ENCODE assay signal across 15 mouse cellular contexts in the genomic region with DNA sequence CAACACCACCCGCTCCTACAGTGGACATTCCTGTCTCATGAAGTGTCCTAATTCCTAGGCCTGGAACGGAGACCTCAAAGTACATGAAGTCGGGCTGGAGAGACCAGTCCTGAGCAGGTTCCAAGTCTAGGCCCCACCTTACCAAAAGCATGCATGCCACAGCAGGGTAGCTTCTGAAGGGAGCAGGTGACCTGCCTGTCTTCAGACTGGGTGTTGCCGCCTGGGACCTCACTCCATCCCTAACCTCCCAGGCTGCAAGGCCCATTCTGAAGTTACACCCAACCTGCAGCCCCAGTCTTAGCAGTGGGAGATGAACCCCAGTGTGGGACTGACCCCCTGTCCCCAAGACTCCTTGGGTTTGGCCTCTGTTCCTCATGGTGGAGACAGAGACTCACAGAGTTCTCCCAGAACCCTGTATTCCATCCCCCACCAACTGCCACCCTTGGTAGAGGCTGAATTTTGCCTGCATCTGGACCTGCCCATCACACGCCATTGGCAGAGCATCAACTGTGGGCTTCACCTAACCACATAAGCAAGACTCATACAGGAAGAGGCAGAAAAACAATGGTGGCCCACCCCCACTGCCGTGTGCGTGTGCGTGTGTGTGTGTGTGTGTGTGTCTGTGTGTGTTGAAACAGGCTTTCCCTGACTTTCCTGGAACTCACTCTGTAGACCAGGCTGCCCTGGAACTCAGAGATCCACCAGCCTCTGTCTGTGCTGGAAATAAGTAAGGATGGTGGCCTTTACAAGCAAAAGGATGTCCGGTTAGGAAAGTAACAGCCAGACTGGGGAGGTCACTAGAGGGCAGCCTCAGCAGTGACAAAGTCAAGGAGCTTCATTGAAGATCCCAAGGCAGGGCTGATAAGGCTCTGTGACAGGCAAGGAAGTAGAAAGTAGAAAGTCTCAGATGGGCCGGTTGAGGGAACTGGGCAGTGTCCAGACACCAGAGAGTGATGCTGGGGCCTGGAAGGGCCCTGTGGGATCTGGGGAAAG. TPM values are rescaled to one million over a fixed set of nuclear protein-coding genes. Genes with fewer than 3 reads are reported as not detected.
A peak's percentile ranks its signal among the peaks of the same experiment; 100 is the strongest.
DNase-seq lines count a peak whose midpoint lies in the region; ATAC-seq and TF ChIP-seq lines count a peak whose summit lies in the region.
"Had no signal": no experiment of that assay in that cellular context is flagged by ENCODE, and none has a peak within 500 bp of the region (broad histone marks: within the 10 kb centered on the region; RNA-seq: fewer than 3 reads in every experiment).

No protein-coding gene starts in this region.

- H3K27ac ChIP-seq in kidney, postnatal 0 days, result no peak overlapping the region
- no peak overlapping the region for H3K27ac ChIP-seq in kidney, embryonic 15.5 days
- H3K27ac ChIP-seq: heart, embryonic 10.5 days; midbrain, embryonic 13.5 days; neural tube, embryonic 12.5 days had no signal

- no peaks in the 10 kb centered on the region for H3K9me3 ChIP-seq in kidney, postnatal 0 days (replicated peaks; ENCODE audit: low read length)
- H3K9me3 ChIP-seq in kidney, embryonic 15.5 days (replicated peaks), result no peaks in the 10 kb centered on the region
- H3K9me3 ChIP-seq: heart, embryonic 10.5 days; midbrain, embryonic 13.5 days; neural tube, embryonic 12.5 days had no signal

- no peaks in the 10 kb centered on the region for H3K27me3 ChIP-seq in kidney, postnatal 0 days (ENCODE audit: insufficient read depth, low read length)
- peaks cover 7% of the 10 kb centered on the region; the same call in 1 of the 2 replicates for H3K27me3 ChIP-seq in kidney, embryonic 15.5 days
- H3K27me3 ChIP-seq in C2C12 (ENCODE audit: control insufficient read depth, insufficient read depth, insufficient read length), result no peaks in the 10 kb centered on the region
- H3K27me3 ChIP-seq: midbrain, embryonic 13.5 days; neural tube, embryonic 12.5 days had no signal

- 73% methylated on average over 10 of the region's 10 CpGs for WGBS in kidney, postnatal 0 days
- 76% methylated on average over 10 of the region's 10 CpGs for WGBS in kidney, embryonic 15.5 days

- no peak overlapping the region for H3K9ac ChIP-seq in kidney, postnatal 0 days (ENCODE audit: low read depth, low read length)
- no peak overlapping the region for H3K9ac ChIP-seq in kidney, embryonic 15.5 days
- H3K9ac ChIP-seq: midbrain, embryonic 13.5 days; neural tube, embryonic 12.5 days had no signal

- peaks cover 20% of the 10 kb centered on the region for H3K4me1 ChIP-seq in kidney, postnatal 0 days (replicated peaks; ENCODE audit: insufficient read depth, low read length)
- H3K4me1 ChIP-seq in kidney, embryonic 15.5 days, result peaks cover 32% of the 10 kb centered on the region

- DNase-seq in kidney, postnatal 0 days (ENCODE audit: low spot score), result no peak
- peak; percentile 45 to 48 for DNase-seq in lung, postnatal 4 days
- DNase-seq in left cerebral cortex, postnatal 14 days (ENCODE audit: low spot score in 2 of 2), result no peak
- no peak for DNase-seq in ovary, postnatal 14 days (ENCODE audit: low spot score)
- DNase-seq: thymus, postnatal 36 days had no signal

- no peak for ATAC-seq in kidney, postnatal 0 days (replicated peaks; ENCODE audit: low FRiP score, low read depth)
- no peak for ATAC-seq in kidney, embryonic 15.5 days (replicated peaks; ENCODE audit: low FRiP score)
- ATAC-seq in common myeloid progenitor, adult 5-6 weeks (replicated peaks; ENCODE audit: low read depth, poor library complexity, severe bottlenecking), result peak; percentile 8; the same call in 1 of the 2 replicates
- ATAC-seq: midbrain, embryonic 13.5 days had no signal

- H3K79me3 ChIP-seq in C2C12 (ENCODE audit: low read depth), result peaks cover 2% of the 10 kb centered on the region

- no peak overlapping the region for H3K4me3 ChIP-seq in kidney, postnatal 0 days (replicated peaks; ENCODE audit: low read depth, low read length)
- H3K4me3 ChIP-seq in kidney, embryonic 15.5 days (replicated peaks), result no peak overlapping the region
- no peak overlapping the region for H3K4me3 ChIP-seq in C2C12 (ENCODE audit: insufficient read depth, poor library complexity, severe bottlenecking)
- H3K4me3 ChIP-seq: heart, embryonic 10.5 days; midbrain, embryonic 13.5 days; neural tube, embryonic 12.5 days had no signal

- H3K79me2 ChIP-seq in C2C12 (ENCODE audit: control insufficient read depth, insufficient read depth), result peaks cover 13% of the 10 kb centered on the region

- no peak overlapping the region for H3K4me2 ChIP-seq in kidney, postnatal 0 days (ENCODE audit: low read length)
- no peak overlapping the region for H3K4me2 ChIP-seq in kidney, embryonic 15.5 days
- H3K4me2 ChIP-seq: midbrain, embryonic 13.5 days; neural tube, embryonic 12.5 days had no signal

- TF ChIP-seq CTCF in kidney, postnatal 0 days (IDR thresholded peaks at IDR 0.05; ENCODE audit: low read depth), result peak; percentile 9; the same call in 1 of the 2 replicates
- no peak for TF ChIP-seq CTCF in C2C12 (IDR thresholded peaks at IDR 0.05; ENCODE audit: control insufficient read depth, insufficient read depth, insufficient read length)

- no peaks in the 10 kb centered on the region for H3K36me3 ChIP-seq in kidney, postnatal 0 days (ENCODE audit: insufficient read depth, low read length)
- H3K36me3 ChIP-seq in kidney, embryonic 15.5 days, result no peaks in the 10 kb centered on the region
- H3K36me3 ChIP-seq in C2C12 (ENCODE audit: control insufficient read depth, insufficient read depth), result no peaks in the 10 kb centered on the region
- H3K36me3 ChIP-seq: heart, embryonic 10.5 days; midbrain, embryonic 13.5 days; neural tube, embryonic 12.5 days had no signal

- intact Hi-C loops in left cerebral cortex, postnatal 14 days (cut with DNase I), result no loop called here

- no peak overlapping the region for H3ac ChIP-seq in C2C12 (ENCODE audit: control insufficient read depth, insufficient read length, low read depth)

TF ChIP-seq in C2C12, 6 proteins besides CTCF, POLR2A, EP300 and RAD21:
- TF ChIP-seq MAX (IDR thresholded peaks at IDR 0.05), result no peak
- TF ChIP-seq MYOD1 (IDR thresholded peaks at IDR 0.05; ENCODE audit: control insufficient read depth, insufficient read length, low read depth), result peak; percentile 98

RNA-seq across cellular contexts. Expression of a gene that starts 3.9 kb away (rescaled TPM):
- polyA plus RNA-seq in kidney, postnatal 0 days (2015; fragmentation: Nextera tagmentation; extraction: Ambion mirVana), result 0.91 and 0.95 TPM in 2 replicates
- polyA plus RNA-seq in kidney, embryonic 15.5 days (2015; fragmentation: Nextera tagmentation; extraction: Ambion mirVana), result 1.0 and 1.2 TPM in 2 replicates
- 9.3 TPM for polyA plus RNA-seq in C2C12 (2012; fragmentation: generic; extraction: Trizol)
- total RNA-seq in common myeloid progenitor, adult 5-6 weeks (2017), result 0.24 and 0.96 TPM in 2 replicates
- 1 to 10 TPM; 3.1 to 3.3 TPM for total RNA-seq in left cerebral cortex, postnatal 14 days (2021)

RNA-seq across cellular contexts. Expression of a gene that starts 6.2 kb away (rescaled TPM):
- not detected in 2 replicates for polyA plus RNA-seq in kidney, postnatal 0 days (2015; fragmentation: Nextera tagmentation; extraction: Ambion mirVana)
- polyA plus RNA-seq in kidney, embryonic 15.5 days (2015; fragmentation: Nextera tagmentation; extraction: Ambion mirVana), result 1.1 TPM in 1 of 2 replicates, not detected in the other
- polyA plus RNA-seq in C2C12 (2012; fragmentation: generic; extraction: Trizol), result not detected
- not detected in 2 replicates for total RNA-seq in common myeloid progenitor, adult 5-6 weeks (2017)
- total RNA-seq in left cerebral cortex, postnatal 14 days (2021), result not detected
- total RNA-seq: ES-E14 had no signal
- polyA plus RNA-seq: cortical plate, adult 2 months; heart, embryonic 10.5 days; hindbrain, embryonic 11.5 days; kidney, embryonic 14.5 days; midbrain, embryonic 13.5 days; neural tube, embryonic 12.5 days had no signal

RNA-seq across cellular contexts. Expression of a gene that starts 13.2 kb away (rescaled TPM):
- polyA plus RNA-seq in kidney, postnatal 0 days (2015; fragmentation: Nextera tagmentation; extraction: Ambion mirVana), result 0.01 and 0.05 TPM in 2 replicates
- polyA plus RNA-seq in kidney, embryonic 15.5 days (2015; fragmentation: Nextera tagmentation; extraction: Ambion mirVana), result 0.40 and 2.1 TPM in 2 replicates
- 0.05 TPM for polyA plus RNA-seq in C2C12 (2012; fragmentation: generic; extraction: Trizol)
- total RNA-seq in common myeloid progenitor, adult 5-6 weeks (2017), result not detected in 2 replicates
- 100 to 1,000 TPM; 196 to 205 TPM for total RNA-seq in left cerebral cortex, postnatal 14 days (2021)

RNA-seq across cellular contexts. Expression of a gene that starts 20.8 kb away (rescaled TPM):
- 16.1 and 16.8 TPM in 2 replicates for polyA plus RNA-seq in kidney, postnatal 0 days (2015; fragmentation: Nextera tagmentation; extraction: Ambion mirVana)
- 14.0 and 15.6 TPM in 2 replicates for polyA plus RNA-seq in kidney, embryonic 15.5 days (2015; fragmentation: Nextera tagmentation; extraction: Ambion mirVana)
- 10.3 TPM for polyA plus RNA-seq in C2C12 (2012; fragmentation: generic; extraction: Trizol)
- total RNA-seq in common myeloid progenitor, adult 5-6 weeks (2017), result 19.8 and 20.5 TPM in 2 replicates
- 10 to 100 TPM; 30.8 to 33.4 TPM for total RNA-seq in left cerebral cortex, postnatal 14 days (2021)

RNA-seq across cellular contexts. Expression of a gene that starts 38.1 kb away (rescaled TPM):
- polyA plus RNA-seq in kidney, postnatal 0 days (2015; fragmentation: Nextera tagmentation; extraction: Ambion mirVana), result 1.3 and 1.4 TPM in 2 replicates
- 1.5 and 1.9 TPM in 2 replicates for polyA plus RNA-seq in kidney, embryonic 15.5 days (2015; fragmentation: Nextera tagmentation; extraction: Ambion mirVana)
- not detected for polyA plus RNA-seq in C2C12 (2012; fragmentation: generic; extraction: Trizol)
- total RNA-seq in common myeloid progenitor, adult 5-6 weeks (2017), result 34.5 and 42.0 TPM in 2 replicates
- total RNA-seq in left cerebral cortex, postnatal 14 days (2021), result 1 to 10 TPM; 2.4 to 2.8 TPM

Comparison
In these comparisons a context has a peak if more than half of its experiments do, and no peak if none do; other contexts are left out.
1. DNase-seq: peak in lung, postnatal 4 days (2 of 2); none in kidney, postnatal 0 days (single experiment), left cerebral cortex, postnatal 14 days (0 of 2) and ovary, postnatal 14 days (single experiment).